Mouse (Mus musculus) midbrain, embryonic 15.5 days (tissue): ENCODE data around the gene Olfr1305. TPM values are rescaled to one million over a fixed set of nuclear protein-coding genes. Genes with fewer than 3 reads are reported as not detected.

Experiments used
- ATAC-seq: fragments of 200-750 bp; cut with Nextera tagmentation; replicated peaks from 2 replicates; pipeline ENCODE4 v1.8.0; 2017; ENCODE audit warnings: moderate TSS enrichment
- H3K27ac ChIP-seq: fragments of 300-500 bp; sonication (generic); 2 replicates; pipeline ENCODE4 v1.5.1; 2015; ENCODE audit warnings: mild to moderate bottlenecking, inconsistent platforms
- H3K27me3 ChIP-seq: fragments of 300-500 bp; sonication (generic); replicated peaks from 2 replicates; pipeline ENCODE4 v1.6.1; 2015; ENCODE audit warnings: inconsistent platforms
- H3K36me3 ChIP-seq: fragments of 300-500 bp; sonication (generic); replicated peaks from 2 replicates; pipeline ENCODE4 v1.6.1; 2015; ENCODE audit warnings: inconsistent platforms
- H3K4me1 ChIP-seq: fragments of 300-500 bp; sonication (generic); 2 replicates; pipeline ENCODE4 v1.6.1; 2015; ENCODE audit warnings: inconsistent platforms
- H3K4me2 ChIP-seq: fragments of 300-500 bp; sonication (generic); 2 replicates; pipeline ENCODE4 v1.6.1; 2015; ENCODE audit warnings: inconsistent platforms, mild to moderate bottlenecking, moderate library complexity
- H3K4me3 ChIP-seq: fragments of 300-500 bp; sonication (generic); 2 replicates; pipeline ENCODE4 v1.5.1; 2015; ENCODE audit warnings: mild to moderate bottlenecking, inconsistent platforms
- H3K9ac ChIP-seq: fragments of 300-500 bp; sonication (generic); 2 replicates; pipeline ENCODE4 v1.6.1; 2015; ENCODE audit warnings: mild to moderate bottlenecking, inconsistent platforms
- H3K9me3 ChIP-seq: fragments of 300-500 bp; sonication (generic); 2 replicates; pipeline ENCODE4 v1.6.1; 2016; ENCODE audit warnings: inconsistent platforms
- WGBS: fragments of 180-500 bp; shearing (Covaris S2); methylation state at CpG from one replicate; pipeline ENCODE4 v1.1.7; 2015; ENCODE audit warnings: mixed read lengths; 5-methylcytosine and 5-hydroxymethylcytosine counted together
- polyA plus RNA-seq: library from polyadenylated mRNA; unstranded; fragments of >200 nt; fragmentation: Nextera tagmentation; extraction: Ambion mirVana; gene quantifications from 2 replicates; pipeline ENCODE4 v1.2.1, GENCODE M21; 2015

The Olfr1305 gene
- polyA plus RNA-seq: not detected in 2 replicates

DNA sequence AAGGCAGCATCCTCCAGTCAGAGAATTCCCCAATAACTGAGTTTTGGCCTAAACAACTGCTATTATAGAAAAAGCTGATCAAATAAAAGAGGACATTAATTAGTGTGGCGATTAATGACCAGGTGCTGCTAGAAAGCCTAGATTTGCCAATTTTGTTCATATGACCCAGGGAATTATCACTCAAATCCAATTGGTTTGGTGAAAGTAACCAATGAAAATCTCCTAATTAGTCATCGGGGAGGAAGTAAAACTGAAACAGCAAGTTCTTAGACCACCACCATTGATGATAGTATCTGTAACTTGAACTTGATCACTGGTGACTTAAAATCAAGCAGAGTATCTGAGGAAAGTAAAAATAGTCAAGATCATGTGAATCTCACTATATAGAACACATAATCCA, at the start of gene Olfr1305:
TSS of gene Olfr1305 (minus strand) at position 101 of the 400 bp plus-strand sequence.
- H3K4me1 ChIP-seq: no peaks in the 10 kb centered on the region
- 89% methylated on average over 2 of the region's 2 CpGs for WGBS
- H3K36me3 ChIP-seq: no peaks in the 10 kb centered on the region
- H3K27ac ChIP-seq: no peak within 1 kb of the TSS
- no peak within 1 kb of the TSS for H3K4me3 ChIP-seq
- no peaks in the 10 kb centered on the region for H3K27me3 ChIP-seq
- no peak within 1 kb of the TSS for H3K4me2 ChIP-seq
- no peak for ATAC-seq
- no peak within 1 kb of the TSS for H3K9ac ChIP-seq
- H3K9me3 ChIP-seq: no peaks in the 10 kb centered on the region

DNA sequence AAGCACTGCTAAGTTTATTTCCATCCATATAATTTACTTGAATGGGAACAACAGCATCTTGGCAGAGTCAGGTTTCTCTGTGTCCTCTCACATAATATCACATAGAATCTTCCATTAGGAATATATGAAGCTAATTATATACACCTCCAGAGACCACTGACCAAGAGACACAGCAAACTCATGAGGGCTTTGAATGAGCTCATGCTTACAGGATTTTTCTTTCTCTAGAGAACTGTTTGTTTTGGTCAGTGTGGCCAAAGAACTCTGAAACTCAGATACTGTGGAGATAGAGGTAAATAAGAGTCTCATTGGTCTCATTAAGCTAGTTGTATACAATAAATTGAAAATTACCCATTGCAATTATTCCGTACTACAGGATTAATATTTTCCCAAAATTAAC, 39.2 kb upstream of the Olfr1305 start, which contains the start of gene Olfr1306:
TSS of gene Olfr1306 (minus strand) at position 101 of the 400 bp plus-strand sequence.
- Histone ChIP-seq H3K4me3 (no peak within 1 kb of the TSS), H3K4me2 (no peak within 1 kb of the TSS), H3K9me3 (no peaks in the 10 kb centered on the region), H3K4me1 (no peaks in the 10 kb centered on the region), H3K36me3 (no peaks in the 10 kb centered on the region), H3K27me3 (no peaks in the 10 kb centered on the region), H3K27ac (no peak within 1 kb of the TSS), H3K9ac (no peak within 1 kb of the TSS)
- WGBS: 84% methylated on average over 1 of the region's 1 CpGs
- no peak for ATAC-seq

DNA sequence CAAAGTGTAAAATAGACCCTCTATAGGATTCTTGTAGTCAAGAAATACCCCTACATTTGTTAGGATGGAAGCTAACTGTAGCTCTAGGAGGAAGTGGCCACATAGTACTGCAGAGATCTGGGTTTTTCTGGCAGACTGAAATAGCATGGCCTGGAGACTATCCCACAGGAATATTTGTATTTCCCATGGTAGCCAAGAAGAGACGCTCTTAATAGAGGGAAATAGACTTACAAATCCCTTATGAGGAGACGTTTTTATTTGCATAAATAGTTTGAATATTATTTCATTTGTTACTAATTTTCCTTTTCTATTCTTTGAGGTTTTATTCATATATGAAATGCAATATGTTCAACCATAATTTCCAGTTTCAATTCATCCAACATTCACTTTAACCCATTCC, 56.7 kb downstream of the Olfr1305 start, which contains the start of gene Olfr1303:
TSS of gene Olfr1303 (minus strand) at position 101 of the 400 bp plus-strand sequence.
- WGBS: 82% methylated on average over 2 of the region's 2 CpGs
- Histone ChIP-seq H3K9me3 (no peaks in the 10 kb centered on the region), H3K27me3 (no peaks in the 10 kb centered on the region), H3K36me3 (no peaks in the 10 kb centered on the region), H3K27ac (no peak within 1 kb of the TSS), H3K4me1 (no peaks in the 10 kb centered on the region), H3K4me3 (no peak within 1 kb of the TSS), H3K4me2 (no peak within 1 kb of the TSS), H3K9ac (no peak within 1 kb of the TSS)
- no peak for ATAC-seq

Other genes starting within 250 kb of the Olfr1305 start
- not detected in 2 replicates for gene Olfr1298, start 227.9 kb downstream of the Olfr1305 start, polyA plus RNA-seq
- gene Olfr1299, start 215.7 kb downstream of the Olfr1305 start, polyA plus RNA-seq: not detected in 2 replicates
- not detected in 2 replicates for gene Olfr1301, start 126.1 kb downstream of the Olfr1305 start, polyA plus RNA-seq
- gene Olfr1302, start 99.7 kb downstream of the Olfr1305 start, polyA plus RNA-seq: not detected in 2 replicates
- gene Olfr1303, start 56.8 kb downstream of the Olfr1305 start, polyA plus RNA-seq: not detected in 2 replicates
- gene Olfr1306, start 39.1 kb upstream of the Olfr1305 start, polyA plus RNA-seq: not detected in 2 replicates
- gene Olfr1307, start 72.3 kb upstream of the Olfr1305 start, polyA plus RNA-seq: 0.01 TPM in 1 of 2 replicates, not detected in the other
- not detected in 2 replicates for gene Olfr1308, start 87.8 kb upstream of the Olfr1305 start, polyA plus RNA-seq
- gene Olfr1309, start 113.1 kb upstream of the Olfr1305 start, polyA plus RNA-seq: not detected in 2 replicates
- gene Olfr1310, start 135.6 kb upstream of the Olfr1305 start, polyA plus RNA-seq: not detected in 2 replicates
- not detected in 2 replicates for gene Olfr1311, start 147.3 kb upstream of the Olfr1305 start, polyA plus RNA-seq
- gene Olfr1312, start 173.1 kb upstream of the Olfr1305 start, polyA plus RNA-seq: not detected in 2 replicates
- not detected in 2 replicates for gene Olfr1313, start 200.7 kb upstream of the Olfr1305 start, polyA plus RNA-seq
- gene Olfr1314, start 219.6 kb upstream of the Olfr1305 start, polyA plus RNA-seq: not detected in 2 replicates
- not detected in 2 replicates for gene Olfr1315-ps1, start 238.3 kb upstream of the Olfr1305 start, polyA plus RNA-seq